Mouse (Mus musculus) ZHBTc4 (cell line): ENCODE results near the gene Zmynd12.

ENCODE experiments used
- DNase-seq: peaks from one replicate; pipeline ENCODE4 v3.0.0-alpha.2; 2011; ENCODE audit warnings: low read depth, low spot score

Gene Zmynd12

GRCm38 (mm10) chr4:119512731-119513141 lies 90.1 kb downstream of the Zmynd12 start:
- DNase-seq, result no peak
